Mouse (Mus musculus) central nervous system, embryonic 14 days (tissue): ENCODE data around the gene Olfr901. TPM values are rescaled to one million over a fixed set of nuclear protein-coding genes. Genes with fewer than 3 reads are reported as not detected.

Experiments used
- polyA plus RNA-seq: library from polyadenylated mRNA; depleted of rRNA; stranded (reverse); fragments of >200 nt; gene quantifications from 2 replicates; pipeline ENCODE4 v1.2.3, GENCODE M21; 2012; rRNA removed

Gene Olfr901
- polyA plus RNA-seq: not detected in 2 replicates

DNA sequence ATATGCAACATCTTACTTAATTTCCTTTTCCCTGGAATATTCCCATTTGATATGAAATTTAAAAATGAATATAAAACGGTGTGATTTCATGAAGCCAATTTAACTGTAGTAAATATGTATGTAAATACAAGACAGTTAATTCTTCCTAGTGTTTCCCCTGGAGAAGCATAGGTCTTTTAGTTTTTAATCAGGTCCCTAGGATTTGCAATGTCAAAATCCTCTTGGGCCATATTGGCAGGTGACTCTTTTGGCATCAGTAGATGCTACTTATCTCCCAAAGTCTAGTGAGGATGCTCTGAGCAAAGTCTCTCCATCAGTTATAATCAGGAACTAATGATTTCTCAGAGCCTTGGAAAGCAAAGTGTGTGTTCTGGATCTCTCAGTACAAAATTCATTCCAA is at the start of gene Olfr901:
Gene Olfr901 (plus strand): TSS at position 301 of the 400 bp plus-strand sequence.

GRCm38 (mm10) chr9:38401398-38401797 is 27.9 kb upstream of the Olfr901 start, which contains the start of gene Olfr147:
TSS of gene Olfr147 (plus strand) at chr9:38401698.

DNA sequence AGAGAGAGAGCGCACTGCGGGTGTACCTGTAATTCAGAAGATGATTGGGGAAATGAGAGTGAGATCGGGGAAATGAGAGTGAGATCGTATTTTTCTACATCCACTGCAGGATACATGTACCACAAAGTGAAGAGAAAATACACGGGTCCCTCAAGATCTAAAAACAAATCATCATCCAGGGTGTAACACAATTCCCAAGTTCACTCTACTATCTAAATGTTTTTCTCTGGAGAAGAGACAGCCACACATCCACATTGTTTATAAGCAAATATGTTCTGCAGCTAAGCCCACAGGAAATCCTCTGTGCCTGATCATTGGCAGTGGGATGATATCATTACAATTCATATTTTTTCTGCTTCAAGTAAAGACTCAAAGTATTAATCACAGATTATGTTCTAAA is 18.1 kb downstream of the Olfr901 start, which contains the start of gene Olfr902:
Gene Olfr902 (plus strand): TSS at position 301 of the 400 bp plus-strand sequence.

DNA sequence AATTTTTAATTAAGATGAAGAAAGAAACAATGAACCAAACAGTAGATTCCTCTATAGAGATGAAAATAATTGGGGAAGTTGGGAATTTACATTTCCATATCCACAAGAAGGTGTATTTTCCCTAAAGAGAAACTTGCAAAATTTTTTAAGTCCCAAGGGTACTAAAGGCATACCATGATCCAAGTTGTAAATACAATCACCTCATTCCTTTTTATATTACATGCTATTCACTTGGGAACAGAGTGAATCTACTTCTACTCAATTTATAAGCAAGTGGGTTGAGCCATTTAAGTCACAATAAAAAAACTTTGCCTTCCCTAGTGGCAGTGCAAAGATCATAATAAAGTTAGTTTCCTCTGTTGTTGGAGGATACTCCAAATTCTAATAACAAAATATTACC is 33.6 kb downstream of the Olfr901 start, which contains the start of gene Olfr904:
Gene Olfr904 (plus strand): TSS at position 301 of the 400 bp plus-strand sequence.

DNA sequence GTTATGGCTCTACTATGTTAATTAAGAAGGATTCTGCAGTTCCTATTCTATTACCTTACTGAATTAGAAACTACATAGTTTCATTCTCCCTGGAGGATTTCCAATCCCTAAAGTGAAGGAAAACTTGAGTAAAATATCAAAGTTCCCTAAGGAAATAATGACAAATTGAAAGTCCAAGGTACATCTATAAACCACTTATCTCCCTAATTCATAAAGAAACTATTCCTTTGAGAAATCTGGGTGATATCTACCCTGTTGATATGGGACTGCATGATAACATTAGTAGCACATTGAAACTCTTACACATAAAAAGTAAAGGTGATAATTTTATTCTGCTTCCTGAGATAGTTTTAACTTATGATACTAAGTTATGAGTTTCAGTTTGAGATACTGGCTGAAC is 41.6 kb downstream of the Olfr901 start, which contains the start of gene Olfr905:
Gene Olfr905 (plus strand): TSS at position 301 of the 400 bp plus-strand sequence.

Other genes starting within 250 kb of the Olfr901 start
- gene Olfr891, start 248.6 kb upstream of the Olfr901 start, polyA plus RNA-seq: not detected in 2 replicates
- not detected in 2 replicates for gene Olfr893, start 221.1 kb upstream of the Olfr901 start, polyA plus RNA-seq
- gene Olfr894, start 211.4 kb upstream of the Olfr901 start, polyA plus RNA-seq: not detected in 2 replicates
- not detected in 2 replicates for gene Olfr143, start 176.7 kb upstream of the Olfr901 start, polyA plus RNA-seq
- gene Olfr895, start 161.6 kb upstream of the Olfr901 start, polyA plus RNA-seq: not detected in 2 replicates
- not detected in 2 replicates for gene Olfr896-ps1, start 138.3 kb upstream of the Olfr901 start, polyA plus RNA-seq
- not detected in 2 replicates for gene Olfr25, start 100.4 kb upstream of the Olfr901 start, polyA plus RNA-seq
- not detected in 2 replicates for gene Olfr898, start 81.0 kb upstream of the Olfr901 start, polyA plus RNA-seq
- not detected in 2 replicates for gene Olfr250, start 62.6 kb upstream of the Olfr901 start, polyA plus RNA-seq
- not detected in 2 replicates for gene Olfr251, start 52.4 kb upstream of the Olfr901 start, polyA plus RNA-seq
- not detected in 2 replicates for gene Olfr147, start 27.8 kb upstream of the Olfr901 start, polyA plus RNA-seq
- gene Olfr902, start 18.2 kb downstream of the Olfr901 start, polyA plus RNA-seq: not detected in 2 replicates
- not detected in 2 replicates for gene Olfr904, start 33.7 kb downstream of the Olfr901 start, polyA plus RNA-seq
- not detected in 2 replicates for gene Olfr905, start 41.7 kb downstream of the Olfr901 start, polyA plus RNA-seq
- gene Olfr906, start 57.6 kb downstream of the Olfr901 start, polyA plus RNA-seq: not detected in 2 replicates
- not detected in 2 replicates for gene Olfr907, start 66.3 kb downstream of the Olfr901 start, polyA plus RNA-seq
- not detected in 2 replicates for gene Olfr911-ps1, start 92.1 kb downstream of the Olfr901 start, polyA plus RNA-seq
- gene Olfr910, start 108.4 kb downstream of the Olfr901 start, polyA plus RNA-seq: not detected in 2 replicates
- not detected in 2 replicates for gene Olfr912, start 150.7 kb downstream of the Olfr901 start, polyA plus RNA-seq
- gene Olfr913, start 163.3 kb downstream of the Olfr901 start, polyA plus RNA-seq: not detected in 2 replicates
- not detected in 2 replicates for gene Olfr914, start 175.6 kb downstream of the Olfr901 start, polyA plus RNA-seq
- not detected in 2 replicates for gene Olfr916, start 230.4 kb downstream of the Olfr901 start, polyA plus RNA-seq
- not detected in 2 replicates for gene Olfr917, start 236.4 kb downstream of the Olfr901 start, polyA plus RNA-seq
- not detected in 2 replicates for gene Olfr918, start 245.1 kb downstream of the Olfr901 start, polyA plus RNA-seq